Mouse (Mus musculus): ENCODE results near the gene Fam92b.

- TF ChIP-seq CTCF (IDR thresholded peaks at IDR 0.05; ENCODE audit: insufficient read depth, low read length) = no peak
- no peak for TF ChIP-seq POLR2A (IDR thresholded peaks at IDR 0.05; ENCODE audit: borderline replicate concordance, extremely low read depth, low read depth, low read length)
Measured at GRCm38 (mm10) chr8:120224521-120225420, 47.5 kb upstream of the Fam92b start.

All from lung, adult 2 months (tissue).